Mouse (Mus musculus): ENCODE measurements around the gene Grin2d.

Gene Grin2d

DNA sequence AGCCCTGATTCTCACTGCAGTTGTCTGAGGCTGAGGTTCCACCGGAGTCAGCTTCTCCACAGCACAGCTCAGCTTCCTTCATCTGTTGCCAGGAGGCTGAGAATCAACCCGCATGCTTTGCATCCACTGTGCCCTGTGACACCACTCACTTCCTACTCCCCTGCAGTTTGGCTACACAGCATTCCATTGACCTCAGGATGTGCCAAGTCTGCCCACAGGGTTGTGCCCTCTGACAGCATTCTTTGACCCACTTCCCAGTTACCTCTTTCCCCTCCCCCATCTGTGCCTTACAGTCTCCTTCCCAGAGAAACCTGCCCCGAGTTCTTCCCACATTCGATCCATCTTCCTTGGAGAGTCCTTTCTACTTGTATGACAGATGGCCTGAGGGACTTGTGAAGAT is 95.9 kb downstream of the Grin2d start:
- no peak for DNase-seq

Measured in cerebellum, postnatal 36 days (tissue).